ENCODE assay signal across 11 mouse cellular contexts in the genomic region with DNA sequence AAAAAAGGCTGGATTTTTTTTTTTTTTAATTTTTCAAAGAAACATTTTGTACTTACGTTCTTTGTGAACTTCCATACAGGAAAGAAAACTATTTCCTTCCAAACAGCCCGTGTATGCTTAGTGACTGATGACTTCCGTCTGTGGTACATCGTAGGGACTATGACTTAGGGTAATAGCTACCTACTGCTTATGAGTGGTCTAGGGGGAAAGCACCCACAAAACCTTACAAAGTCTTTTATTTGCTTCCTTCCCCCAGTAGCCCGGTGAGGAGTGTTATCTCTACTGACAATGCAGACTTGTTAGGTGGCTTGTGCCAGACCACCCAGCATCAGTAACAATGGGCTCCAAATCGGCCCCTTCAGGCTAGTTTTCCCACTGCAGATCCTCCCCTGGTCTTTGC.
"Had no signal": no experiment of that assay in that cellular context is flagged by ENCODE, and none has a peak within 500 bp of the region (broad histone marks: within the 10 kb centered on the region; RNA-seq: fewer than 3 reads in every experiment).

No protein-coding gene starts in this region.

- H3K4me1 ChIP-seq: liver, embryonic 12.5 days had no signal

- H3K27me3 ChIP-seq: limb, embryonic 15.5 days; liver, embryonic 12.5 days; midbrain, embryonic 13.5 days had no signal

- H3K4me2 ChIP-seq: limb, embryonic 15.5 days; liver, embryonic 12.5 days; midbrain, embryonic 13.5 days had no signal

- DNase-seq: kidney, adult 8-10 months; kidney, postnatal 10 days; layer of hippocampus, adult 9-11 months; layer of hippocampus, postnatal 36 days; lung, postnatal 14 days; right cerebral cortex, adult 18-20 months; right cerebral cortex, postnatal 25 days; thymus, postnatal 36 days had no signal

- H3K9ac ChIP-seq: limb, embryonic 15.5 days; liver, embryonic 12.5 days; midbrain, embryonic 13.5 days had no signal

- H3K36me3 ChIP-seq: limb, embryonic 15.5 days; liver, embryonic 12.5 days; midbrain, embryonic 13.5 days had no signal

- H3K27ac ChIP-seq: limb, embryonic 15.5 days; liver, embryonic 12.5 days; midbrain, embryonic 13.5 days had no signal

- H3K9me3 ChIP-seq: limb, embryonic 15.5 days; liver, embryonic 12.5 days; midbrain, embryonic 13.5 days had no signal

- ATAC-seq: liver, embryonic 12.5 days; midbrain, embryonic 13.5 days had no signal

- H3K4me3 ChIP-seq: limb, embryonic 15.5 days; liver, embryonic 12.5 days; midbrain, embryonic 13.5 days had no signal
